Mouse (Mus musculus) MEL (cell line): ENCODE measurements around the gene Tgfbr3. TPM values are rescaled to one million over a fixed set of nuclear protein-coding genes. Genes with fewer than 3 reads are reported as not detected.
A peak's percentile ranks its signal among the peaks of the same experiment; 100 is the strongest.

Experiments
- DNase-seq: peaks from one replicate; pipeline ENCODE4 v3.0.0; 2011; ENCODE audit warnings: low read depth, low spot score
- H3K27ac ChIP-seq: 2 replicates; pipeline ENCODE4 v1.5.1; 2012; ENCODE audit warnings: low read depth, mild to moderate bottlenecking, control low read depth, low read length, moderate library complexity; ENCODE audit not compliant: control insufficient read depth
- H3K27me3 ChIP-seq, 2 experiments: fragments of 150-350 bp in 1 of 2; sonication (generic) in 1 of 2; 2 replicates each; pipeline ENCODE4 v1.6.1; 2012; ENCODE audit warnings: low read length in 2 of 2, mild to moderate bottlenecking in 2 of 2, improper control_type of control experiment in 1 of 2, moderate library complexity in 1 of 2; ENCODE audit not compliant: insufficient read depth in 2 of 2, control insufficient read depth in 1 of 2
- H3K36me3 ChIP-seq, 2 experiments: 2 replicates each; pipeline ENCODE4 v1.6.1; 2012 to 2014; ENCODE audit warnings: low read length in 2 of 2, improper control_type of control experiment in 1 of 2, inconsistent platforms in 1 of 2, mild to moderate bottlenecking in 1 of 2; ENCODE audit not compliant: insufficient read depth in 2 of 2, control insufficient read depth in 1 of 2
- H3K4me1 ChIP-seq, 2 experiments: fragments of 150-350 bp in 1 of 2; sonication (generic) in 1 of 2; 2 replicates each; pipeline ENCODE4 v1.6.1; 2012; ENCODE audit warnings: low read length in 2 of 2, improper control_type of control experiment in 1 of 2, mild to moderate bottlenecking in 1 of 2; ENCODE audit not compliant: insufficient read depth in 2 of 2, control insufficient read depth in 1 of 2
- H3K4me3 ChIP-seq, 2 experiments: fragments of 150-350 bp in 1 of 2; sonication (generic) in 1 of 2; 2 replicates each; pipeline ENCODE4 v1.5.1; 2012; ENCODE audit warnings: low read depth in 2 of 2, low read length in 2 of 2, mild to moderate bottlenecking in 2 of 2, moderate library complexity in 2 of 2, control low read depth in 1 of 2, improper control_type of control experiment in 1 of 2; ENCODE audit not compliant: control insufficient read depth in 1 of 2, insufficient read depth in 1 of 2
- H3K79me2 ChIP-seq: 2 replicates; pipeline ENCODE4 v1.6.1; 2012; ENCODE audit warnings: mild to moderate bottlenecking, low read length, moderate library complexity; ENCODE audit not compliant: control insufficient read depth, poor library complexity, insufficient read depth
- H3K9ac ChIP-seq: 2 replicates; pipeline ENCODE4 v1.6.1; 2012; ENCODE audit warnings: low read depth, mild to moderate bottlenecking, control low read depth, low read length, moderate library complexity; ENCODE audit not compliant: control insufficient read depth, poor library complexity, severe bottlenecking
- H3K9me3 ChIP-seq: fragments of 150-350 bp; sonication (generic); replicated peaks from 2 replicates; pipeline ENCODE4 v1.6.1; 2012; ENCODE audit warnings: mild to moderate bottlenecking, low read length, improper control_type of control experiment, moderate library complexity; ENCODE audit not compliant: insufficient read depth
- CHD1 ChIP-seq: IDR thresholded peaks from 2 replicates; pipeline ENCODE4 v1.6.1; 2012; ENCODE audit warnings: low read depth, mild to moderate bottlenecking, inconsistent platforms, low read length, improper control_type of control experiment
- CHD2 ChIP-seq: IDR thresholded peaks from 2 replicates; pipeline ENCODE4 v1.6.1; 2011; ENCODE audit warnings: low read length, improper control_type of control experiment
- ELF1 ChIP-seq: IDR thresholded peaks from 2 replicates; pipeline ENCODE4 v1.6.1; 2014; ENCODE audit warnings: low read depth, mild to moderate bottlenecking, inconsistent platforms, low read length, improper control_type of control experiment, moderate library complexity
- EP300 ChIP-seq, 2 experiments: IDR thresholded peaks; 2 replicates each; pipeline ENCODE4 v1.6.1; 2011; ENCODE audit warnings: improper control_type of control experiment in 2 of 2, low read length in 2 of 2, low read depth in 1 of 2, mild to moderate bottlenecking in 1 of 2
- ETS1 ChIP-seq: IDR thresholded peaks from 2 replicates; pipeline ENCODE4 v1.6.1; 2012; ENCODE audit warnings: low read depth, mild to moderate bottlenecking, inconsistent platforms, low read length, improper control_type of control experiment, moderate library complexity
- GABPA ChIP-seq: IDR thresholded peaks from 2 replicates; pipeline ENCODE4 v1.6.1; 2012; ENCODE audit warnings: low read depth, mild to moderate bottlenecking, inconsistent platforms, low read length, improper control_type of control experiment, moderate library complexity
- GATA1 ChIP-seq: IDR thresholded peaks from 2 replicates; pipeline ENCODE4 v1.6.1; 2011; ENCODE audit warnings: low read depth, low read length, improper control_type of control experiment
- HCFC1 ChIP-seq: IDR thresholded peaks from 2 replicates; pipeline ENCODE4 v1.6.1; 2012; ENCODE audit warnings: low read depth, mild to moderate bottlenecking, inconsistent platforms, low read length, improper control_type of control experiment, moderate library complexity
- JUND ChIP-seq: IDR thresholded peaks from 2 replicates; pipeline ENCODE4 v1.6.1; 2011; ENCODE audit warnings: low read depth, mild to moderate bottlenecking, improper control_type of control experiment, low read length
- MAFK ChIP-seq: IDR thresholded peaks from 2 replicates; pipeline ENCODE4 v1.6.1; 2011; ENCODE audit warnings: low read depth, mild to moderate bottlenecking, low read length, improper control_type of control experiment, borderline replicate concordance
- MYC ChIP-seq: IDR thresholded peaks from 2 replicates; pipeline ENCODE4 v1.6.1; 2011; ENCODE audit warnings: low read depth, mild to moderate bottlenecking, low read length, improper control_type of control experiment, moderate library complexity
- NELFE ChIP-seq: IDR thresholded peaks from 2 replicates; pipeline ENCODE4 v1.6.1; 2011; ENCODE audit warnings: low read depth, low read length, improper control_type of control experiment
- POLR2A ChIP-seq, 2 experiments: IDR thresholded peaks; 2 replicates each; pipeline ENCODE4 v1.6.1; 2011 to 2012; ENCODE audit warnings: low read length in 2 of 2, mild to moderate bottlenecking in 2 of 2, control low read depth in 1 of 2, improper control_type of control experiment in 1 of 2, low read depth in 1 of 2, moderate library complexity in 1 of 2; ENCODE audit not compliant: control insufficient read depth in 1 of 2, insufficient read depth in 1 of 2, poor library complexity in 1 of 2
- POLR2AphosphoS5 ChIP-seq: IDR thresholded peaks from 2 replicates; pipeline ENCODE4 v1.6.1; 2012; ENCODE audit warnings: low read depth, borderline replicate concordance, mild to moderate bottlenecking, inconsistent platforms, low read length, moderate library complexity, mixed read lengths
- RAD21 ChIP-seq: IDR thresholded peaks from 2 replicates; pipeline ENCODE4 v1.6.1; 2011; ENCODE audit warnings: mild to moderate bottlenecking, low read depth, low read length, improper control_type of control experiment
- RCOR1 ChIP-seq: IDR thresholded peaks from 2 replicates; pipeline ENCODE4 v1.6.1; 2012; ENCODE audit warnings: low read depth, mild to moderate bottlenecking, inconsistent platforms, low read length, improper control_type of control experiment
- SIN3A ChIP-seq: IDR thresholded peaks from 2 replicates; pipeline ENCODE4 v1.6.1; 2012; ENCODE audit warnings: low read length, improper control_type of control experiment, inconsistent platforms
- TAL1 ChIP-seq: IDR thresholded peaks from 2 replicates; pipeline ENCODE4 v1.6.1; 2012; ENCODE audit warnings: mild to moderate bottlenecking, inconsistent platforms, low read length, moderate library complexity, mixed read lengths
- TBP ChIP-seq: IDR thresholded peaks from 2 replicates; pipeline ENCODE4 v1.8.0; 2011; ENCODE audit warnings: low read depth, low read length, improper control_type of control experiment
- TCF12 ChIP-seq: IDR thresholded peaks from 2 replicates; pipeline ENCODE4 v1.6.1; 2014; ENCODE audit warnings: low read depth, mild to moderate bottlenecking, inconsistent platforms, low read length, improper control_type of control experiment, moderate library complexity
- USF2 ChIP-seq, 2 experiments: IDR thresholded peaks; 2 replicates each; pipeline ENCODE4 v1.6.1; 2011 to 2012; ENCODE audit warnings: improper control_type of control experiment in 2 of 2, low read length in 2 of 2, borderline replicate concordance in 1 of 2, inconsistent platforms in 1 of 2, low read depth in 1 of 2, mild to moderate bottlenecking in 1 of 2; ENCODE audit not compliant: insufficient read depth in 1 of 2
- ZC3H11A ChIP-seq: IDR thresholded peaks from 2 replicates; pipeline ENCODE4 v1.6.1; 2012; ENCODE audit warnings: low read depth, mild to moderate bottlenecking, inconsistent platforms, low read length, improper control_type of control experiment
- ZKSCAN1 ChIP-seq: IDR thresholded peaks from 2 replicates; pipeline ENCODE4 v1.6.1; 2012; ENCODE audit warnings: low read depth, mild to moderate bottlenecking, inconsistent platforms, low read length, improper control_type of control experiment, moderate library complexity
- ZMIZ1 ChIP-seq: IDR thresholded peaks from 2 replicates; pipeline ENCODE4 v1.6.1; 2012; ENCODE audit warnings: low read depth, mild to moderate bottlenecking, inconsistent platforms, low read length, improper control_type of control experiment, moderate library complexity
- ZNF384 ChIP-seq: IDR thresholded peaks from 2 replicates; pipeline ENCODE4 v1.6.1; 2012; ENCODE audit warnings: low read depth, mild to moderate bottlenecking, inconsistent platforms, low read length, improper control_type of control experiment
- polyA plus RNA-seq, 2 experiments: library from polyadenylated mRNA; stranded (reverse) in 1 of 2; unstranded in 1 of 2; fragments of >175 nt in 1 of 2; fragments of >200 nt in 1 of 2; gene quantifications; 2 replicates each; pipeline versions ENCODE4 v1.2.1 to v1.2.4; 2012; ENCODE audit warnings: low replicate concordance in 2 of 2, low read depth in 1 of 2; ENCODE audit not compliant: insufficient read length in 2 of 2, insufficient read depth in 1 of 2, missing spikeins in 1 of 2
- total RNA-seq: library from RNA; depleted of rRNA; stranded (reverse); fragments of 300-350 nt; gene quantifications from 2 replicates; pipeline ENCODE4 v1.2.3, GENCODE M21; 2012

The Tgfbr3 gene
- total and polyA plus RNA-seq, 3 experiments, result 3.0 to 5.9 TPM; not detected in 1

DNA sequence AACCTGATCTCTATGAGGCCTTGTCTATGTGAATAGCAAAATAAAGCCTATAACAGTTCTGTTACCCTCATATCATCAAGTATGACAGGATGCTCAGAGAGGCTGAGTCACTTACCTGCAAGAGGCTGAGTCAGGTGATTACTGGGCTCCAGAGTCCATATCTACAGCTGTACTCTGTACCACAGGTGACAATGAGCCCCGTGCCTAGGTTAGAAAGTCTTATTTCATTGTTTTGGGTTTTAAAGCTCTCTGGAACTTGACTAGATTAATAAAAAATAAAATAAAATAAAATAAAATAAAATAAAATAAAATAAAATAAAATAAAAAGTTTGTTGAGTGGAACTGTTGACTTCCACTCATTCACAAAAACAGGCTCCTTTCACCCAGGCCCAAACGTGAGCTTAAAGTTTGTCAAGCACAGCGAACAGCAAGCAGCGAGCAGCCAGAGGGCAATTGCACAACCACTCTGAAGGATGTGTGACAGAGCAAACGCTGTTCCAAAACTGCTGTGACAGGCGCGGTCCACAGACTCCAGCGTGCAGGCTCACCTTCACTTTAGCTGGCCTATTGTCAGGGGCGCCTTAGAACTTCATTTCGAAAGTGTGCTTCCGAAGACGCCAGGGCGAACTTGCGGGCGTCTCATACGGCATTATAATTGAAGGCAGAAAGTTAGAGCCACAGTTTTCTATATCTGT, 6.5 kb upstream of the Tgfbr3 start:
- H3K27me3 ChIP-seq, result no peaks in the 10 kb centered on the region; a peak in 1 of 4 replicates
- no peak for DNase-seq
- H3K36me3 ChIP-seq, result peaks cover 0 to 2% of the 10 kb centered on the region in 2 experiments; a peak in 1 of 4 replicates
- no peak for TF ChIP-seq ZNF384
- TF ChIP-seq MAFK, result no peak
- TF ChIP-seq JUND, result no peak
- no peak for TF ChIP-seq SIN3A
- TF ChIP-seq USF2 (IDR thresholded peaks at IDR 0.05; ENCODE audit: borderline replicate concordance in 1 of 2, insufficient read depth in 1 of 2, low read depth in 1 of 2, low read length in 2 of 2), result no peak
- TF ChIP-seq MYC, result no peak
- no peak for TF ChIP-seq CHD2
- no peak for TF ChIP-seq ZMIZ1
- TF ChIP-seq POLR2AphosphoS5, result no peak
- no peak for TF ChIP-seq ZKSCAN1
- no peak for TF ChIP-seq TAL1
- no peak for TF ChIP-seq TBP
- no peak for TF ChIP-seq CHD1
- TF ChIP-seq ZC3H11A, result no peak
- no peak for TF ChIP-seq TCF12
- TF ChIP-seq RCOR1, result no peak
- TF ChIP-seq GABPA, result no peak
- no peak for TF ChIP-seq POLR2A (IDR thresholded peaks at IDR 0.05; ENCODE audit: control insufficient read depth in 1 of 2, insufficient read depth in 1 of 2, low read depth in 1 of 2, low read length in 2 of 2, poor library complexity in 1 of 2)
- TF ChIP-seq, all 39 proteins: peak for 0
- Histone ChIP-seq H3K27ac (no peak overlapping the region), H3K4me3 (no peak overlapping the region), H3K4me1 (no peaks in the 10 kb centered on the region; a peak in 1 of 4 replicates), H3K79me2 (no peaks in the 10 kb centered on the region), H3K9ac (no peak overlapping the region), H3K9me3 (no peaks in the 10 kb centered on the region)

- Histone ChIP-seq H3K4me1 (no peaks in the 10 kb centered on the region; a peak in 1 of 4 replicates), H3K27ac (no peak overlapping the region), H3K36me3 (peaks cover 0 to 2% of the 10 kb centered on the region in 2 experiments; a peak in 1 of 4 replicates), H3K9me3 (no peaks in the 10 kb centered on the region), H3K9ac (no peak overlapping the region), H3K27me3 (no peaks in the 10 kb centered on the region; a peak in 1 of 4 replicates), H3K79me2 (no peaks in the 10 kb centered on the region), H3K4me3 (no peak overlapping the region)
- DNase-seq, result peak; percentile 82
- TF ChIP-seq NELFE (no peak), GATA1 (peak; percentile 81), RCOR1 (no peak), ZNF384 (peak; percentile 54), RAD21 (no peak), ELF1 (no peak), JUND (peak; percentile 88), EP300 (IDR thresholded peaks at IDR 0.05; ENCODE audit: low read depth in 1 of 2, low read length in 2 of 2) (peak in 1 of 2 experiments; percentile 51; a peak in 2 of 4 replicates), HCFC1 (no peak), ZKSCAN1 (no peak), ETS1 (peak; percentile 65), MYC (no peak)
These were observed 5.8 kb upstream of the Tgfbr3 start for GRCm38 (mm10) chr5:107295061-107295816.
